Mouse (Mus musculus): ENCODE measurements at regions not wholly inside any gene's neighbourhood (a gene's known extent, or its start where the extent isn't known, plus 50 kb on each side); places are given as distances from the start of the nearest gene placed in this dataset.
"Not testable (repeated sequence)": the region's sequence is repeated elsewhere in the genome, so short reads cannot be mapped to it uniquely, and the experiment has no call there.

GRCm38 (mm10) chr7:116738009-116738408, 233.8 kb downstream of the Nucb2 start:
- H3K36me3 ChIP-seq (ENCODE audit: insufficient read depth, low read length): no peaks in the 10 kb centered on the region
- WGBS: 78% methylated on average over 4 of the region's 4 CpGs
- no peaks in the 10 kb centered on the region for H3K27me3 ChIP-seq (ENCODE audit: insufficient read depth, low read length)
- TF ChIP-seq CTCF (IDR thresholded peaks at IDR 0.05; ENCODE audit: low read depth): no peak
- H3K9ac ChIP-seq (replicated peaks; ENCODE audit: low read length): no peak overlapping the region
- H3K4me1 ChIP-seq (ENCODE audit: insufficient read depth, low read length): no peaks in the 10 kb centered on the region
- no peak for ATAC-seq
- DNase-seq (ENCODE audit: low spot score): no peak
- no peak overlapping the region for H3K4me3 ChIP-seq (ENCODE audit: low read length)
- H3K27ac ChIP-seq: no peak overlapping the region
- no peaks in the 10 kb centered on the region for H3K9me3 ChIP-seq (ENCODE audit: low read length)
- no peak overlapping the region for H3K4me2 ChIP-seq (ENCODE audit: low read depth, low read length)

DNA sequence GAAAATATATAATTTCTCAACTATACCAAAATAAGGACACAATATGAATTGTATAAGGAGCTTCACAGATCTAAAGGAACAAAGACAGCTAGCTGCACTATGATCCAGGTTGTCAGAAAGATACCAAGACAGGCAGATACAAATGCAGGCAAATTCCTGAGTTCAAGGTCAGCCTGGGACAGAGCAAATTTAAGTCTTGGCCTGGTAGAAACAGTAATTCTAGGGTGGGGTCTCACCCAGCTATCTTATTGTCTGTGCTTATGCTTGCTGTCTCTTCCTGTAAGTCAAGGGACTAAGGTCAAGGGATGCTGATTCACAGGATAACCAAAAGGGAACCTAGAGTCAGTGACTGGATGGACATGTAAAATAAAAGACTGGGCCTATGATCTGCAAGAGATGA, 250.4 kb downstream of the Nucb2 start:
- Histone ChIP-seq H3K9ac (replicated peaks; ENCODE audit: low read length) (no peak overlapping the region), H3K27me3 (ENCODE audit: insufficient read depth, low read length) (no peaks in the 10 kb centered on the region), H3K27ac (no peak overlapping the region), H3K4me2 (ENCODE audit: low read depth, low read length) (no peak overlapping the region), H3K36me3 (ENCODE audit: insufficient read depth, low read length) (no peaks in the 10 kb centered on the region), H3K4me1 (ENCODE audit: insufficient read depth, low read length) (no peaks in the 10 kb centered on the region), H3K4me3 (ENCODE audit: low read length) (no peak overlapping the region), H3K9me3 (ENCODE audit: low read length) (no peaks in the 10 kb centered on the region)
- no peak for TF ChIP-seq CTCF (IDR thresholded peaks at IDR 0.05; ENCODE audit: low read depth)
- ATAC-seq (no peak), DNase-seq (ENCODE audit: low spot score) (no peak)

GRCm38 (mm10) chr7:116792181-116792580, 288.0 kb downstream of the Nucb2 start:
- not testable (repeated sequence) for ATAC-seq; H3K4me1 ChIP-seq (ENCODE audit: insufficient read depth, low read length); H3K9ac ChIP-seq (replicated peaks; ENCODE audit: low read length); H3K4me2 ChIP-seq (ENCODE audit: low read depth, low read length); H3K36me3 ChIP-seq (ENCODE audit: insufficient read depth, low read length); DNase-seq (ENCODE audit: low spot score); H3K9me3 ChIP-seq (ENCODE audit: low read length); H3K27me3 ChIP-seq (ENCODE audit: insufficient read depth, low read length); H3K27ac ChIP-seq; H3K4me3 ChIP-seq (ENCODE audit: low read length)
- 95% methylated on average over 19 of the region's 19 CpGs for WGBS

DNA sequence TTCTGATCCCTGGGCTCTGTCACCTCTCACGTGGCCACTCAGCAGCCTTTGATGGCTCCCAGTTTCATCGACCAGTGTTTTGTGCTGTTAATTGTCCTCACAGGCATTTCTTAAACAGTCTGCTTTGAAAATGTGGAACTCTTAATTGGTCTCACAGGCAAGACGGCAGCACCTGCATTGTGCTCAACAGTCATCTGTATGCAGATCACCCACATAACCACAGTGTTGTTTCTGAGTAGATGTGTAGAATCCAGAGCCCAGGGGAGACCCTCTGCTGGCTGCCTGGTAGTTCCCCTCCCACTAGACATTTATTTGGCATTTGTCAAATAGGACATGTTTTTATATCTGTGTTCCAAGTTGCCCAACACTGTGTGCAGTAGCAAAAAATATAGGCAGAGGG, 304.3 kb downstream of the Nucb2 start:
- Histone ChIP-seq H3K4me3 (ENCODE audit: low read length) (no peak overlapping the region), H3K4me2 (ENCODE audit: low read depth, low read length) (no peak overlapping the region), H3K4me1 (ENCODE audit: insufficient read depth, low read length) (no peaks in the 10 kb centered on the region), H3K27ac (no peak overlapping the region), H3K27me3 (ENCODE audit: insufficient read depth, low read length) (no peaks in the 10 kb centered on the region), H3K9ac (replicated peaks; ENCODE audit: low read length) (no peak overlapping the region), H3K36me3 (ENCODE audit: insufficient read depth, low read length) (no peaks in the 10 kb centered on the region), H3K9me3 (ENCODE audit: low read length) (no peaks in the 10 kb centered on the region)
- DNase-seq (ENCODE audit: low spot score) (no peak), ATAC-seq (no peak)
- WGBS: 49% methylated on average over 3 of the region's 3 CpGs
- no peak for TF ChIP-seq CTCF (IDR thresholded peaks at IDR 0.05; ENCODE audit: low read depth)

GRCm38 (mm10) chr7:116816494-116816893, 312.3 kb downstream of the Nucb2 start:
- no peak overlapping the region for H3K4me2 ChIP-seq (ENCODE audit: low read depth, low read length)
- H3K4me3 ChIP-seq (ENCODE audit: low read length): no peak overlapping the region
- no peak for ATAC-seq
- H3K36me3 ChIP-seq (ENCODE audit: insufficient read depth, low read length): no peaks in the 10 kb centered on the region
- no peak for TF ChIP-seq CTCF (IDR thresholded peaks at IDR 0.05; ENCODE audit: low read depth)
- WGBS: 84% methylated on average over 2 of the region's 2 CpGs
- H3K9me3 ChIP-seq (ENCODE audit: low read length): no peaks in the 10 kb centered on the region
- DNase-seq (ENCODE audit: low spot score): no peak
- no peak overlapping the region for H3K27ac ChIP-seq
- H3K27me3 ChIP-seq (ENCODE audit: insufficient read depth, low read length): no peaks in the 10 kb centered on the region
- no peak overlapping the region for H3K9ac ChIP-seq (replicated peaks; ENCODE audit: low read length)
- no peaks in the 10 kb centered on the region for H3K4me1 ChIP-seq (ENCODE audit: insufficient read depth, low read length)

DNA sequence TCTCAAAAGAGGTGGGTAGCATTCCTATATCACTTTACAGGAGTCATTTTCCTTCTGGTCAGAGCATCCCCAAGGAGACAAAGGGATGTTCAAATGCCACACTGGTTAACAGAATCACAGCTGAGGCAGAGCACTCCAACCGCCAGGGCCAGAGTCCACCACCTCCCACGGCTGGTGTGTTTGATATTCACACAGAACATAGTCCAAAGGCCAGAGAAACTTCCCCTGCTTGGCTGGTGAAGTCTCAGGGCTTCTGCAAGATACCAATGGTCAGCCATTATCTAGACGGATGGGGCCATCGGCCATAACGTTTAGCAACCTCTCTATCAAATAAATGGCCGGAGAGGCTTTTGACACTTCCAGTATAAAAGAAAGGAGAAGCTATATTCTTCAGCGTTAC, 313.8 kb downstream of the Nucb2 start:
- H3K9ac ChIP-seq (replicated peaks; ENCODE audit: low read length): no peak overlapping the region
- no peaks in the 10 kb centered on the region for H3K4me1 ChIP-seq (ENCODE audit: insufficient read depth, low read length)
- no peak overlapping the region for H3K4me2 ChIP-seq (ENCODE audit: low read depth, low read length)
- no peak overlapping the region for H3K27ac ChIP-seq
- no peaks in the 10 kb centered on the region for H3K36me3 ChIP-seq (ENCODE audit: insufficient read depth, low read length)
- ATAC-seq (no peak), DNase-seq (ENCODE audit: low spot score) (no peak)
- H3K4me3 ChIP-seq (ENCODE audit: low read length): no peak overlapping the region
- 84% methylated on average over 7 of the region's 7 CpGs for WGBS
- no peaks in the 10 kb centered on the region for H3K9me3 ChIP-seq (ENCODE audit: low read length)
- H3K27me3 ChIP-seq (ENCODE audit: insufficient read depth, low read length): no peaks in the 10 kb centered on the region
- no peak for TF ChIP-seq CTCF (IDR thresholded peaks at IDR 0.05; ENCODE audit: low read depth)

DNA sequence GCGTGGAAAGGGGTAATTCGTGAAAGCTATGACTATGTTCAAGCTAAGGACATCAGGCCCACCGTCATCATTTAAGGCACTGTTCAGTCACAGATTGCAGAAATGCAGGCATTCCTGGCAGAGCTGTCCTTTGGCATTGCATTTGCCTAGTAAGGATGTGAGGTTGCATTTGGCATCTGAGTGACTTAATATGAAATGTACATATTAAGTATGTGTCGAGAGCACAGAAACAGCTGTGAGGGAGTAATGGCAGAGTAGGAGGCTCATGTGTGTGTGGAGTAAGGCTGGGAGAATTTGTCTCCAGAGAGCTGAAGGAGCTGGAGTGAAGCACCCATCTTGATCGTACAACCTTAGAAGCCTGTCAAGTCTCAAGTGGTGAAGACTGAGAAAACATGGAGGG, 316.4 kb downstream of the Nucb2 start:
- H3K4me1 ChIP-seq (ENCODE audit: insufficient read depth, low read length): no peaks in the 10 kb centered on the region
- TF ChIP-seq CTCF (IDR thresholded peaks at IDR 0.05; ENCODE audit: low read depth): no peak
- H3K27ac ChIP-seq: no peak overlapping the region
- 84% methylated on average over 5 of the region's 5 CpGs for WGBS
- no peaks in the 10 kb centered on the region for H3K36me3 ChIP-seq (ENCODE audit: insufficient read depth, low read length)
- H3K27me3 ChIP-seq (ENCODE audit: insufficient read depth, low read length): no peaks in the 10 kb centered on the region
- DNase-seq (ENCODE audit: low spot score): no peak
- ATAC-seq: no peak
- no peak overlapping the region for H3K4me2 ChIP-seq (ENCODE audit: low read depth, low read length)
- no peak overlapping the region for H3K9ac ChIP-seq (replicated peaks; ENCODE audit: low read length)
- no peaks in the 10 kb centered on the region for H3K9me3 ChIP-seq (ENCODE audit: low read length)
- no peak overlapping the region for H3K4me3 ChIP-seq (ENCODE audit: low read length)
